Mouse (Mus musculus) monocyte, adult 59 days (primary cell): Measurements from ENCODE around the gene Cyp39a1. TPM values are rescaled to one million over a fixed set of nuclear protein-coding genes. Genes with fewer than 3 reads are reported as not detected.

ENCODE experiments used
- total RNA-seq, 2 experiments: library from RNA; stranded (reverse); gene quantifications; one replicate each; pipeline ENCODE4 v1.2.4; 2023

Gene Cyp39a1
- total RNA-seq = 10 to 100 TPM in 1 of 2 experiments, 1 to 10 TPM in 1; 8.7 to 10.9 TPM

DNA sequence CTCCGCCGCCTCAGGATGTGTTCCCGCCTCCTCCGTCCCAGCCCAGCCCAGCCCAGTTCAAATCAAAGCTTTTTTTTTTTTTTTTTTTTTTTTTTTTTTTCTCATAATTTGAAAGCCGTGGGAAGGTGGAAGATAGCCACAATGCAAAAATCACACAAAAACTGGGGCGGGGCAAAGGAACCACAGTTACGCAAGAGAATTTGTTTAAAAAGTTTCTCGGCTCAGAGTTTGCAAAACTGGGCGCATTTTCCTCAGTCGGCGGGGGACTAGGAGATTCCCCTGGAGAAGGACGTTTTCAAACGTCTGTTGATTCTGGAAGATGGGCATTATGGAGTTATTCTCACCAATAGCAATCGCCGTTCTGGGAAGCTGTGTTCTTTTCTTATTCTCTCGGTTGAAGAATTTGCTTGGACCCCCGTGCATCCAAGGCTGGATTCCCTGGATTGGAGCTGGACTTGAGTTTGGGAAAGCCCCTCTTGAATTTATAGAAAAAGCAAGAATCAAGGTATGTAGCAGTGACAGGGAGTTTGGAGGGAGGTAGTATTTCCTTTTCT lies at the start of gene Cyp39a1:
Gene Cyp39a1 (plus strand): TSS at position 136 of the 554 bp plus-strand sequence.

DNA sequence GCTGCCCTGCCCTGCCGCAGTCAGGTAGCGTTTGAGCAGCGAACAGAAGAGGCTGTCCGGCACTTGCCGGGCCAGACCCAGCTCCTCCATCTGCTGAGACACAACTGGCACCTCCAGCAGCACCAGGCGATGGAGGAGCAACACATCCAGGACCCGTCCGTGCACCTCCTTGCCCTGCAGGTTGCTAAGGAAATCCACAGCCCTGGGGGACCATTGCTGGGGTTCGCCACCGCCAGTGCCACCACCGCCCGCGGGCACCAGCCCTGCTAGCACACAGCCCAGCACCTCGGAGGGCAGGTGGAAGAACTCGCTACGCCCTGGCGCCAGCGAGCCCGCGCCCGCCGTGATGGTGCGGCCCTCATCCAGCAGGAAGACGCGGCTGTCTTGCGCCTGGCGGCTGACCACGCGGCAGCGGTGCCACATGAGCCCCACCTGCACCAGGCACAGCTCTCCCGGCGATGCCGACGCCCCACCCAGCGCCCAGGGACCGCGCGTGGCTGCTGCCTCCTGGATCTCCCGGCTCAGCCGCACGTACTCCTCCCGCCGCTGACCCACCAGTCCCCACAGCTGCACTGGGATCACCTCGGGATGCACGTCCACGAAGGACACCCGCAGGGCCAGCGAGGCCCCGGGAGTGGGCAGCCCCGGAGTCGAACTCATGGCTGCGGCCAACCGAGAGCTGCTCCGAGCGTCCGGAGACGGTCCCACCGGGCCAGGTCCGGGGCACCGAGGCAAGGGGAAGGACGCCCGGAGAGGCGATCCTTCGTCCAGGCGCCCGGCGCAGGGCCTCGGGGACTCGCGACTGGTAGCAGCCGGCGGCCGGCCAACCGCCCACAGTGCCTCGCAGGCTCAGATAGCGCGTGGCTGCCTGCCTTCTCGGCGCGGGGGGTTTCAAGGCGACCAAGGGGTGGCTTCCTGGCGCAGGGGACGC lies 37.5 kb upstream of the Cyp39a1 start, which contains the start of gene Tdrd6:
Gene Tdrd6 (minus strand): TSS at position 804 of the 931 bp plus-strand sequence.

DNA sequence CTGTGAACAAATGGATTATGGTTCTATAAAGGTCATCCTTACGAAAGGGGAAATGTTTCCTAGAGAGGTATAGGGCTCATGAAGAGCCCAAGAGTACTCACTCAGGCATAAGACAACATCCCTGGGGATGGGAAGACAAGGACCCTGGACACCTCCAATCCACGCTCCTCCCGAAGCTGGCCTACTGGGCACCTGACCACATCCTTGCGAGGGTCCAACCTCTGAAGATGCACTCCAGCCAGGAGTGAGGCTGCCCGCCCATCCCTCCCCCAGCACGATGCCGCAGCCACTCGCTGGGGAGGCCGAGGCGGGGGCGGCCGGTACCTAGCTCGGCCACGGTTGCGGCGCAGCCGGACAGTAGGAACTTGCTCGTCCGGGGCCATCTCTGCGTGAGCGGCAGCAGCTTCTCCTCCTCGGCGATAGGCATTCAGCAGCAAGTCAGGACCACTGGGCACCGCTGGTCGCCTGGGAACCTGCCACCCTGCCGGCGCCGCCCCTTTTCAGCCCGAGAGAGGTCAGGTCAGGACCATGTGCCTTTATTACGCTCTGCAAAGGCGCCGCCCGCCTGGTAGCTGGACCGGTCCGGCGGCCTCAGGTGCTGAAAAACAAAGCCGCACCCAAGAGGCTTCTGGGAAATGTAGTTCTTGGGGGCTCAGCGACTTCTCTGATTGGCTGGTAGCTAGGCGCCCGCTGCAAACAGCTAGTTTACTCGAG lies 492 bp upstream of the Cyp39a1 start, which contains the start of gene Slc25a27:
Gene Slc25a27 (minus strand): TSS at position 639 of the 714 bp plus-strand sequence.

Other genes starting within 250 kb of the Cyp39a1 start
- gene Mep1a, start 164.6 kb upstream of the Cyp39a1 start, total RNA-seq = not detected
- gene Ankrd66, start 123.8 kb upstream of the Cyp39a1 start, total RNA-seq = 1 to 10 TPM in 1 of 2 experiments, under 1 TPM in 1; 0.67 to 2.6 TPM
- 100 to 1,000 TPM; 217 to 270 TPM for gene Pla2g7, start 99.3 kb upstream of the Cyp39a1 start, total RNA-seq
- gene Tdrd6, start 37.1 kb upstream of the Cyp39a1 start, total RNA-seq = not detected
- gene Slc25a27, start 211 bp upstream of the Cyp39a1 start, total RNA-seq = 1 to 10 TPM; 8.7 to 9.6 TPM
- gene Rcan2, start 133.9 kb downstream of the Cyp39a1 start, total RNA-seq = not detected